In genomic region chr1:51515625-51516024, GRCm38 (mm10) we compare ENCODE assay signal across 19 mouse cellular contexts. TPM values are rescaled to one million over a fixed set of nuclear protein-coding genes. Genes with fewer than 3 reads are reported as not detected.
DNase-seq lines count a peak whose midpoint lies in the region; ATAC-seq and TF ChIP-seq lines count a peak whose summit lies in the region.
"Had no signal": no experiment of that assay in that cellular context is flagged by ENCODE, and none has a peak within 500 bp of the region (broad histone marks: within the 10 kb centered on the region; RNA-seq: fewer than 3 reads in every experiment).

No protein-coding gene starts in this region.

- intact Hi-C loops in gastrocnemius, adult 2 months (cut with DNase I): loop anchor here (5.0 kb wide), 1 partner anchor 38 kb away; the partner anchor contains the start of gene Nabp1

- ATAC-seq in kidney, postnatal 0 days (replicated peaks; ENCODE audit: low FRiP score, low read depth): no peak
- ATAC-seq in heart, embryonic 16.5 days (replicated peaks; ENCODE audit: extremely low read depth, insufficient read depth, low FRiP score): no peak
- ATAC-seq: forebrain, embryonic 14.5 days; midbrain, embryonic 13.5 days had no signal

- no peak for TF ChIP-seq CTCF in gastrocnemius, adult 2 months (IDR thresholded peaks at IDR 0.05)
- no peak for TF ChIP-seq CTCF in kidney, postnatal 0 days (IDR thresholded peaks at IDR 0.05; ENCODE audit: low read depth)

- peaks cover 10% of the 10 kb centered on the region for H3K4me1 ChIP-seq in kidney, postnatal 0 days (replicated peaks; ENCODE audit: insufficient read depth, low read length)
- H3K4me1 ChIP-seq in heart, embryonic 16.5 days (ENCODE audit: control insufficient read depth, insufficient read depth, low read length): peaks cover 17% of the 10 kb centered on the region
- H3K4me1 ChIP-seq: hindbrain, embryonic 13.5 days; midbrain, embryonic 13.5 days; stomach, embryonic 15.5 days had no signal

- H3K4me3 ChIP-seq in gastrocnemius, adult 2 months: no peak overlapping the region
- no peak overlapping the region for H3K4me3 ChIP-seq in kidney, postnatal 0 days (replicated peaks; ENCODE audit: low read depth, low read length)
- H3K4me3 ChIP-seq in heart, embryonic 16.5 days (ENCODE audit: low read length): no peak overlapping the region
- H3K4me3 ChIP-seq: hindbrain, embryonic 13.5 days; midbrain, embryonic 13.5 days; stomach, embryonic 15.5 days had no signal

- H3K9ac ChIP-seq in kidney, postnatal 0 days (ENCODE audit: low read depth, low read length): no peak overlapping the region
- no peak overlapping the region for H3K9ac ChIP-seq in heart, embryonic 16.5 days (ENCODE audit: low read length)
- H3K9ac ChIP-seq: hindbrain, embryonic 13.5 days; midbrain, embryonic 13.5 days; stomach, embryonic 15.5 days had no signal

- no peak for DNase-seq in gastrocnemius, adult 2 months
- DNase-seq in gastrocnemius, adult 8-10 months (ENCODE audit: low spot score in 2 of 2): no peak
- no peak for DNase-seq in kidney, postnatal 0 days (ENCODE audit: low spot score)
- DNase-seq in kidney, postnatal 4 days: no peak
- DNase-seq in Muller cell, postnatal 12 days (ENCODE audit: inconsistent ontology term): peak; percentile 36
- DNase-seq in right cerebral cortex, postnatal 36 days (ENCODE audit: low spot score in 2 of 2): no peak
- DNase-seq: B cell, adult 2 months; cerebellum, adult 18-20 months; gastrocnemius, postnatal 14 days; kidney, adult 18-20 months; kidney, postnatal 36 days; left cerebral cortex, postnatal 4 days; thymus, postnatal 25 days had no signal

- peak overlapping the region; percentile 73 for H3K27ac ChIP-seq in gastrocnemius, adult 2 months
- H3K27ac ChIP-seq in kidney, postnatal 0 days: peak overlapping the region; percentile 42; the same call in 1 of the 2 replicates
- peak overlapping the region; percentile 92 for H3K27ac ChIP-seq in heart, embryonic 16.5 days (ENCODE audit: low read length)
- H3K27ac ChIP-seq: hindbrain, embryonic 13.5 days; midbrain, embryonic 13.5 days; stomach, embryonic 15.5 days had no signal

- H3K9me3 ChIP-seq in kidney, postnatal 0 days (replicated peaks; ENCODE audit: low read length): no peaks in the 10 kb centered on the region
- H3K9me3 ChIP-seq in heart, embryonic 16.5 days (replicated peaks; ENCODE audit: control insufficient read depth, low read length): no peaks in the 10 kb centered on the region
- H3K9me3 ChIP-seq: hindbrain, embryonic 13.5 days; midbrain, embryonic 13.5 days; stomach, embryonic 15.5 days had no signal

- no peaks in the 10 kb centered on the region for H3K27me3 ChIP-seq in kidney, postnatal 0 days (ENCODE audit: insufficient read depth, low read length)
- H3K27me3 ChIP-seq in heart, embryonic 16.5 days (ENCODE audit: control insufficient read depth, insufficient read depth, low read length): no peaks in the 10 kb centered on the region
- H3K27me3 ChIP-seq: hindbrain, embryonic 13.5 days; midbrain, embryonic 13.5 days; stomach, embryonic 15.5 days had no signal

- H3K36me3 ChIP-seq in kidney, postnatal 0 days (ENCODE audit: insufficient read depth, low read length): no peaks in the 10 kb centered on the region
- no peaks in the 10 kb centered on the region for H3K36me3 ChIP-seq in heart, embryonic 16.5 days (ENCODE audit: control insufficient read depth, insufficient read depth)
- H3K36me3 ChIP-seq: hindbrain, embryonic 13.5 days; midbrain, embryonic 13.5 days; stomach, embryonic 15.5 days had no signal

- 70% methylated on average over 2 of the region's 2 CpGs for WGBS in kidney, postnatal 0 days
- 33% methylated on average over 2 of the region's 2 CpGs for WGBS in heart, embryonic 16.5 days

- no peak overlapping the region for H3K4me2 ChIP-seq in kidney, postnatal 0 days (ENCODE audit: low read length)
- no peak overlapping the region for H3K4me2 ChIP-seq in heart, embryonic 16.5 days (ENCODE audit: low read depth, low read length)
- H3K4me2 ChIP-seq: hindbrain, embryonic 13.5 days; liver, embryonic 11.5 days; midbrain, embryonic 13.5 days; stomach, embryonic 15.5 days had no signal

RNA-seq across cellular contexts. Expression of gene Nabp1, which starts 37.4 kb away (rescaled TPM):
- 10 to 100 TPM; 13.0 to 22.2 TPM for total RNA-seq in gastrocnemius, adult 2 months (2021)
- 10 to 100 TPM; 11.6 to 16.8 (median 13.5) TPM for total RNA-seq in gastrocnemius, adult 8-10 months (2022)
- 37.7 and 42.6 TPM in 2 replicates for polyA plus RNA-seq in kidney, postnatal 0 days (2015; fragmentation: Nextera tagmentation; extraction: Ambion mirVana)
- polyA plus RNA-seq in heart, embryonic 16.5 days (2015; fragmentation: Nextera tagmentation; extraction: Ambion mirVana): 28.0 and 29.1 TPM in 2 replicates

Comparison
In these comparisons a context has a peak if more than half of its experiments do, and no peak if none do; other contexts are left out.
1. H3K27ac ChIP-seq: peak in every context shown above with its lines; median percentile 92 in heart, embryonic 16.5 days; 73 in gastrocnemius, adult 2 months; 42 in kidney, postnatal 0 days.